Mouse (Mus musculus) embryonic facial prominence, embryonic 13.5 days (tissue): ENCODE data around the gene Tshz2. TPM values are rescaled to one million over a fixed set of nuclear protein-coding genes. Genes with fewer than 3 reads are reported as not detected.

Experiments used
- ATAC-seq: fragments of 200-750 bp; cut with Nextera tagmentation; 2 replicates; pipeline ENCODE4 v1.8.0; 2017; ENCODE audit warnings: low read depth; ENCODE audit not compliant: insufficient number of reproducible peaks, insufficient read depth, low FRiP score, low TSS enrichment
- H3K27ac ChIP-seq: fragments of 300-500 bp; sonication (generic); 2 replicates; pipeline ENCODE4 v1.5.1; 2015; ENCODE audit warnings: moderate library complexity, mild to moderate bottlenecking, inconsistent platforms
- H3K27me3 ChIP-seq: fragments of 300-500 bp; sonication (generic); 2 replicates; pipeline ENCODE4 v1.6.1; 2015; ENCODE audit warnings: mild to moderate bottlenecking, inconsistent platforms
- H3K36me3 ChIP-seq: fragments of 300-500 bp; sonication (generic); 2 replicates; pipeline ENCODE4 v1.6.1; 2015; ENCODE audit warnings: mild to moderate bottlenecking, inconsistent platforms
- H3K4me1 ChIP-seq: fragments of 300-500 bp; sonication (generic); 2 replicates; pipeline ENCODE4 v1.6.1; 2015; ENCODE audit warnings: inconsistent platforms
- H3K4me2 ChIP-seq: fragments of 300-500 bp; sonication (generic); 2 replicates; pipeline ENCODE4 v1.6.1; 2015; ENCODE audit warnings: moderate library complexity, mild to moderate bottlenecking, inconsistent platforms
- H3K4me3 ChIP-seq: fragments of 300-500 bp; sonication (generic); 2 replicates; pipeline ENCODE4 v1.5.1; 2015; ENCODE audit warnings: mild to moderate bottlenecking, inconsistent platforms
- H3K9ac ChIP-seq: fragments of 300-500 bp; sonication (generic); 2 replicates; pipeline ENCODE4 v1.6.1; 2015; ENCODE audit warnings: mild to moderate bottlenecking, inconsistent platforms
- H3K9me3 ChIP-seq: fragments of 300-500 bp; sonication (generic); 2 replicates; pipeline ENCODE4 v1.6.1; 2016; ENCODE audit warnings: inconsistent platforms
- WGBS: fragments of 180-500 bp; shearing (Covaris S2); methylation state at CpG from one replicate; pipeline ENCODE4 v1.1.7; 2015; ENCODE audit warnings: mixed read lengths; 5-methylcytosine and 5-hydroxymethylcytosine counted together
- polyA plus RNA-seq: library from polyadenylated mRNA; unstranded; fragments of >200 nt; fragmentation: Nextera tagmentation; extraction: Ambion mirVana; gene quantifications from 2 replicates; pipeline ENCODE4 v1.2.1, GENCODE M21; 2015

The Tshz2 gene
- polyA plus RNA-seq, 1 experiment from 2014 or later: 10.2 TPM

DNA sequence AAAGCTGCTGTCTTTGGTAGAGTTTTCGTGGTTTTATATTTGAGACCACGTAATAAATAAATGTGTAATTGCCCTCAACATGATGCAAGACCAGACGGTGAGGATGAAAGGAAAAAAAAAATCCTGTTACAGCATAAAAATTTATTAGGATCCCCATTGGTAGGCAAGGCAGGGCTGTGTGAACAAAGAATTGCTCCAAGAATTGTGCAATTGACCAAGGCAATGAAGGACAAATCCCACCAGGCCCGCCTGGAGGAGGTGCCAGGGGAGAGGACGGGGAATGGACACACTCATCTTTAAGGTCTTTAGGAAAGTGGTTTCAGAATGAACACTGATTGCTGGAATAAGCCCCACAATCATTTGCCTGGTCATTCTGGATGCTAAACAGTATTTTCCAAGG is 154.6 kb downstream of the Tshz2 start:
- Histone ChIP-seq H3K4me2 (no peak overlapping the region), H3K4me3 (no peak overlapping the region), H3K27me3 (no peaks in the 10 kb centered on the region), H3K9me3 (no peaks in the 10 kb centered on the region), H3K4me1 (peaks cover 24% of the 10 kb centered on the region), H3K36me3 (no peaks in the 10 kb centered on the region), H3K27ac (no peak overlapping the region), H3K9ac (no peak overlapping the region)
- 62% methylated on average over 5 of the region's 5 CpGs for WGBS
- no peak for ATAC-seq

GRCm38 (mm10) chr2:169787906-169788305 is 155.1 kb downstream of the Tshz2 start:
- H3K4me1 ChIP-seq: peaks cover 29% of the 10 kb centered on the region
- no peaks in the 10 kb centered on the region for H3K36me3 ChIP-seq
- H3K4me2 ChIP-seq: no peak overlapping the region
- ATAC-seq: no peak
- no peak overlapping the region for H3K9ac ChIP-seq
- H3K4me3 ChIP-seq: no peak overlapping the region
- no peaks in the 10 kb centered on the region for H3K27me3 ChIP-seq
- no peak overlapping the region for H3K27ac ChIP-seq
- 32% methylated on average over 11 of the region's 11 CpGs for WGBS
- H3K9me3 ChIP-seq: no peaks in the 10 kb centered on the region

DNA sequence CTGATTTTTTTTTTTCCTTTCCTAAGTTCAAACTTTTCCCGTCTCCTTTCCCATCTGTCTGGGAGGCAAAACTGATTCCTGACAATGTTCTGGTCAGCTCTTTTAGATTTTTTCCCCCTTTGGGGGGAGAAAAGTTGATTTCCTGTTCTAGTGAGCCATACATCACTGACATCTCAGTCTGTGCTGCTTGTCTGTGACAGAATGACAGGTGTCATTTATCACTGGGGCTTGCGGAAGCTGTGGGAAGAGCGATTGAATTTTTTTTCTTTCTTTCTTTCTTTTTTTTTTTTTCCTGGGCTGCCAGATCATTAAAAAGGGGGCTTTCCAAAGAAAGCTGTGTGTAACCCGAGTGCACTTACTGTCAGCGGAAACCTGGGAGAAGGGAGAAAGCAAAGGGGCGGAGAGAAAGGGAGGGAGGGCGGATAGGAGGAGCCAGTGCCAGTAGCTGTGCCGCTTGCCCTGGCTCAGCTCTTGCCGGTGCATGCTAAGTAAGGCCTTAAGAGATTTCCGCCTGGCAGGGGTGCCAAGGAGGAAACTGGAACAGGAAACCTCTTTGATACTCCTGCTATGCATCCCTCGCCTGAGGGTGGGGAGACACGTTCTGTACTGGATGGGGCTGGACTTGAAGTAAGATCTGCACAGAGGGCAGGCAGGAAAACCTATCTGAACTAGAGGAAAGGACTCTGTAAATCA is 157.8 kb downstream of the Tshz2 start:
- Histone ChIP-seq H3K4me1 (peaks cover 31% of the 10 kb centered on the region), H3K36me3 (no peaks in the 10 kb centered on the region), H3K4me2 (peak overlapping the region; percentile 59), H3K9me3 (no peaks in the 10 kb centered on the region), H3K4me3 (peak overlapping the region; percentile 28), H3K9ac (peak overlapping the region; percentile 52; the same call in 1 of the 2 replicates), H3K27ac (peak overlapping the region; percentile 19; the same call in 1 of the 2 replicates), H3K27me3 (no peaks in the 10 kb centered on the region)
- under 1% methylated on average over 12 of the region's 12 CpGs for WGBS
- ATAC-seq: peak; percentile 85

DNA sequence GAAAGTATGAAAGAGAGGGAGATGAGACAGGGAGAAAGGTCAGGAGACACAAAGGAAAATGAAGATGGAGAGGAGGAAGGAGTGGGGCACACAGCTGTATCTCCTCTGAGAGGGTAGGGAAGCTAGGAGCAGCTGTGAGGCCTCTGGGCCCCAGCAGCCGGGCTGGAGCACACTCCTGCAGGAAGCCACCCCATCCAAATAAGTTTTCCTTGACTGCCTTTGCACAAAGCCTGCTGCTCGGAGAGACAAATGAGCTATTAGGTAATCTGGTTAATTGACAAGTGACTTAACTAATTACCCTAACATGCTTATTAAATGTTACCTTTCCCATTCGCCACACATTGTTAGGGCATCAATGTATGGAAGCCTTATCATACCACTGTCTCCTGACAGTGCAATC is 159.9 kb downstream of the Tshz2 start:
- Histone ChIP-seq H3K4me3 (no peak overlapping the region), H3K4me2 (no peak overlapping the region), H3K9ac (no peak overlapping the region), H3K27ac (no peak overlapping the region), H3K27me3 (no peaks in the 10 kb centered on the region), H3K36me3 (no peaks in the 10 kb centered on the region), H3K4me1 (peaks cover 24% of the 10 kb centered on the region), H3K9me3 (no peaks in the 10 kb centered on the region)
- no peak for ATAC-seq
- 44% methylated on average over 3 of the region's 3 CpGs for WGBS

GRCm38 (mm10) chr2:169802241-169802640 is 169.4 kb downstream of the Tshz2 start:
- H3K4me3 ChIP-seq: no peak overlapping the region
- H3K9ac ChIP-seq: no peak overlapping the region
- 88% methylated on average over 6 of the region's 6 CpGs for WGBS
- H3K36me3 ChIP-seq: no peaks in the 10 kb centered on the region
- H3K4me1 ChIP-seq: no peaks in the 10 kb centered on the region
- no peak for ATAC-seq
- H3K27ac ChIP-seq: no peak overlapping the region
- no peaks in the 10 kb centered on the region for H3K9me3 ChIP-seq
- H3K27me3 ChIP-seq: no peaks in the 10 kb centered on the region
- H3K4me2 ChIP-seq: no peak overlapping the region

- no peaks in the 10 kb centered on the region for H3K27me3 ChIP-seq
- ATAC-seq: no peak
- H3K4me1 ChIP-seq: no peaks in the 10 kb centered on the region
- no peak overlapping the region for H3K4me3 ChIP-seq
- no peak overlapping the region for H3K9ac ChIP-seq
- H3K4me2 ChIP-seq: no peak overlapping the region
- no peak overlapping the region for H3K27ac ChIP-seq
- H3K9me3 ChIP-seq: no peaks in the 10 kb centered on the region
- H3K36me3 ChIP-seq: no peaks in the 10 kb centered on the region
- 46% methylated on average over 5 of the region's 5 CpGs for WGBS
These were observed 171.6 kb downstream of the Tshz2 start for GRCm38 (mm10) chr2:169804380-169804779.

DNA sequence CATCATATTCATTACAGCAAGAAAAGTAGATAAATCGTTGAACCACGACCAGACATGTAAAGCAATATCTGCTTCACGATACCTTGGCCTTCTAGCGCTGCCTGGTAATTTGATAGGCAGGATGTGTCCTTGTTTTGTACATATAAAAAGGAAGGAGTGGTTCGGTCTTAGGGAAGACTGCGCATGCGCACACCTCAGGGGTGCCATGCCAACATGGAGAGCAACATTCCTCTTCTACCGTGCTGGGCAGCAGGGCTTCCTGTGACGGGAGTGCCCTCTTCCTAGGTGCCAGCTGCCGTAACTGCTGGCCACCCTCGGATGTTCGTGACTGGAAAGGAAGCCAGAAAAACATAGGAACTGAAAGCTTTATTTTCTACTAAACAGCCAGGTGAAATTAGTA is 172.7 kb downstream of the Tshz2 start:
- Histone ChIP-seq H3K9ac (no peak overlapping the region), H3K36me3 (no peaks in the 10 kb centered on the region), H3K4me2 (no peak overlapping the region), H3K27me3 (no peaks in the 10 kb centered on the region), H3K4me1 (peaks cover 2% of the 10 kb centered on the region; the same call in 1 of the 2 replicates), H3K27ac (no peak overlapping the region), H3K9me3 (no peaks in the 10 kb centered on the region), H3K4me3 (no peak overlapping the region)
- no peak for ATAC-seq
- WGBS: 84% methylated on average over 12 of the region's 12 CpGs

GRCm38 (mm10) chr2:169811589-169811988 is 178.8 kb downstream of the Tshz2 start:
- Histone ChIP-seq H3K27ac (no peak overlapping the region; the same call in 1 of the 2 replicates), H3K4me3 (no peak overlapping the region), H3K9ac (no peak overlapping the region), H3K9me3 (no peaks in the 10 kb centered on the region), H3K4me2 (0 out of 2 replicates have a peak overlapping the region, but pooled peaks have one; percentile 9), H3K27me3 (peaks cover 15% of the 10 kb centered on the region), H3K36me3 (no peaks in the 10 kb centered on the region), H3K4me1 (peaks cover 15% of the 10 kb centered on the region)
- ATAC-seq: no peak
- 28% methylated on average over 5 of the region's 5 CpGs for WGBS

DNA sequence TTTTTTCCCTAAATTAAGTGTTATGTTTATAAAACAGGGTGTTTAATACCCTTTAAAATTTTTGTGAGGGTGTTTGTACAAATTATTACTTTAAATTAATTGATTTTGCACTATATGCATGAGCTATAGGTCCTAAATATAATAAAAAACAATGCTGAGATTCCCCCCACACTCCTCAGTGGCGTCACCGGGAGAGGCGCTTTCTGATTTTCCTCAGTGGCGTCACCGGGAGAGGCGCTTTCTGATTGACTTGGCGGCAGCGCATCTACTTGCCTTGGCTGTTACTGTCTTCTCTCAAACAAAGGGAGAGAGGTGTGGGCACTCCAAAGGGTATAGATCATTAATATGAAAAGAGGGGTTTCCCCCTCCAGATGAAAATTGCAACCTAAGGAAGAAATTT is 179.2 kb downstream of the Tshz2 start:
- 76% methylated on average over 8 of the region's 8 CpGs for WGBS
- peaks cover 15% of the 10 kb centered on the region for H3K4me1 ChIP-seq

DNA sequence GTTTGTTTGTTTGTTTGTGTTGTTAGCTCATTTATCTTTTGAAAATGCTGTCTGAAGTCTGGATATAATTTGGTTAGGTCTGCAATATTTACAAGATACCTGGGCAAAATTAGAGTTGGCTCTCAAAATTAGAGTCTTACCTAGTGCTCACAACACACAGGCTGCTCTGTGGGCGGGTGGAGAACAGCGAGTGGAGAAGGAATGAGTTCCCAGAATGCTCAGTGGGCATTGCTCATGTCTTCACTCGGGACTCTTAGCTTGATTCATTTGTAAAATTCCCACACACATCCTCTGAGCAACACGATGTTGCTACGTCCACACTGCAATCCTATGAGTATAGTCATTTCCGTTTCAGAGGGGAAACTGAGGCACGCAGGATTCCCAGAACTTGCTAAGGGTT is 180.1 kb downstream of the Tshz2 start:
- H3K27ac ChIP-seq: no peak overlapping the region
- H3K4me2 ChIP-seq: no peak overlapping the region
- H3K27me3 ChIP-seq: peaks cover 16% of the 10 kb centered on the region
- H3K36me3 ChIP-seq: no peaks in the 10 kb centered on the region
- no peak overlapping the region for H3K4me3 ChIP-seq
- ATAC-seq: no peak
- 86% methylated on average over 7 of the region's 7 CpGs for WGBS
- H3K4me1 ChIP-seq: peaks cover 15% of the 10 kb centered on the region
- H3K9me3 ChIP-seq: no peaks in the 10 kb centered on the region
- H3K9ac ChIP-seq: no peak overlapping the region

More for the DNA sequence above, 179.2 kb downstream of the Tshz2 start:
- no peak for ATAC-seq
- H3K9me3 ChIP-seq: no peaks in the 10 kb centered on the region
- H3K27me3 ChIP-seq: peaks cover 15% of the 10 kb centered on the region
- H3K9ac ChIP-seq: no peak overlapping the region
- H3K4me3 ChIP-seq: no peak overlapping the region
- no peak overlapping the region for H3K27ac ChIP-seq
- no peak overlapping the region for H3K4me2 ChIP-seq
- H3K36me3 ChIP-seq: no peaks in the 10 kb centered on the region

- Histone ChIP-seq H3K27me3 (peaks cover 17% of the 10 kb centered on the region), H3K9ac (no peak overlapping the region), H3K4me3 (no peak overlapping the region), H3K4me1 (peaks cover 15% of the 10 kb centered on the region), H3K36me3 (no peaks in the 10 kb centered on the region), H3K27ac (no peak overlapping the region), H3K9me3 (no peaks in the 10 kb centered on the region), H3K4me2 (no peak overlapping the region)
- no peak for ATAC-seq
- WGBS: 76% methylated on average over 3 of the region's 3 CpGs
These were observed 181.5 kb downstream of the Tshz2 start for GRCm38 (mm10) chr2:169814351-169814750.

GRCm38 (mm10) chr2:169814757-169815156 is 181.9 kb downstream of the Tshz2 start:
- Histone ChIP-seq H3K36me3 (no peaks in the 10 kb centered on the region), H3K9ac (no peak overlapping the region), H3K9me3 (no peaks in the 10 kb centered on the region), H3K27me3 (peaks cover 17% of the 10 kb centered on the region), H3K4me3 (no peak overlapping the region), H3K4me2 (no peak overlapping the region), H3K4me1 (peaks cover 15% of the 10 kb centered on the region), H3K27ac (no peak overlapping the region)
- WGBS: 69% methylated on average over 10 of the region's 10 CpGs
- no peak for ATAC-seq
